Comparison of ENCODE assay signal across 8 mouse cellular contexts in the genomic region with DNA sequence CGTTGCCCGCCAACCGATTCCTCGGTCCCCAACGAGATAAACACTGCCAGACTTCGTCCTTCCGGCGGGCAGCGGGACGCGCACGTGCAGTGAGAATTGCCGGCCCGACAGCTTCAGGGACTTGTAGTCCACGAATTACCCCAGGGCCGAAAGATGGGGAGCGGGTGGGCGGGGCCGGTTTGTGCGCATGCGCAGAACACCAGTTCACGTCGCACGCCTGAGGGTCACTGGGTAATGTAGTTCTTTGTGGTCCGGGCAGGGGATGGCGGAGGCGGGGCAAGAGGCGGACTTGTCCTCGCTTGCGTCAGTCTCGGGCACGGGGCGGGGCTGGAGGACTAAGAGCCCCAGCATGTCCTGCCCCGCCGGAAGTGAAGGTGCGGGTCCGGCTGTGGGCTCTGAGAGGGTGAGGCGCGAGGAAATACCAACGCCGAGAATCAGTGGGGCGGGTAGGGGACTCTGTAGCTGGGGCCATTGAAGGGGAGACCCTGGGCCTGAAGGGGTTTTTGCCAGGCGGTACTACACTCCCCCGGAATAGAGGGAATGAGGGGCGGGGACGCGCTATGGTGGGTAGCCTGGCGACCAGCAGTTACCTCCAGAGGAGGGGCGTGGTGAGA. TPM values are rescaled to one million over a fixed set of nuclear protein-coding genes. Genes with fewer than 3 reads are reported as not detected.
DNase-seq lines count a peak whose midpoint lies in the region; ATAC-seq lines count a peak whose summit lies in the region.

TSS of gene Klhdc3 (minus strand) at position 155 of the 614 bp plus-strand sequence.

- peak within 1 kb of the TSS; percentile 86 for H3K27ac ChIP-seq in hindbrain, embryonic 11.5 days (ENCODE audit: low read depth, low read length)

- peak within 1 kb of the TSS; percentile 67 for H3K9ac ChIP-seq in hindbrain, embryonic 11.5 days (ENCODE audit: low read depth, low read length)

- peaks cover 17% of the 10 kb centered on the region for H3K36me3 ChIP-seq in hindbrain, embryonic 11.5 days (ENCODE audit: control insufficient read depth, insufficient read depth, low read length)

- WGBS in hindbrain, embryonic 11.5 days, result 1% methylated on average over 46 of the region's 49 CpGs

- peaks cover 9% of the 10 kb centered on the region; the same call in 1 of the 2 replicates for H3K4me1 ChIP-seq in hindbrain, embryonic 11.5 days (replicated peaks; ENCODE audit: control insufficient read depth, insufficient read depth, low read length)

- H3K4me3 ChIP-seq in hindbrain, embryonic 11.5 days (ENCODE audit: low read depth, low read length), result peak within 1 kb of the TSS; percentile 89

- DNase-seq in Muller cell, postnatal 12 days (ENCODE audit: inconsistent ontology term), result peak; percentile 100
- peak; percentile 99 for DNase-seq in cerebellum, adult 9-11 months
- peak; percentile 95 to 97 for DNase-seq in frontal cortex, adult 2 months (ENCODE audit: extremely low spot score in 1 of 2, low spot score in 1 of 2)
- DNase-seq in hindbrain, embryonic 11.5 days (ENCODE audit: low spot score), result peak; percentile 99
- peak; percentile 96 to 97 for DNase-seq in layer of hippocampus, postnatal 10 days (ENCODE audit: low spot score in 2 of 2)
- DNase-seq in lung, postnatal 10 days, result peak; percentile 99
- DNase-seq in ovary, postnatal 36 days (ENCODE audit: low spot score), result peak; percentile 97
- DNase-seq in thymus, postnatal 25 days, result peak; percentile 96

- H3K9me3 ChIP-seq in hindbrain, embryonic 11.5 days (ENCODE audit: control insufficient read depth, low read length), result no peaks in the 10 kb centered on the region

- no peaks in the 10 kb centered on the region for H3K27me3 ChIP-seq in hindbrain, embryonic 11.5 days (ENCODE audit: control insufficient read depth, insufficient read depth, low read length)

- peak within 1 kb of the TSS; percentile 88 for H3K4me2 ChIP-seq in hindbrain, embryonic 11.5 days (replicated peaks; ENCODE audit: low read depth, low read length)

- ATAC-seq in hindbrain, embryonic 11.5 days (ENCODE audit: low FRiP score), result peak; percentile 98

RNA-seq across cellular contexts. Expression of gene Klhdc3, which starts in this region (rescaled TPM):
- 189 and 198 TPM in 2 replicates for polyA plus RNA-seq in frontal cortex, adult 2 months (2012; rRNA removed)
- 101 and 122 TPM in 2 replicates for polyA plus RNA-seq in hindbrain, embryonic 11.5 days (2014; fragmentation: Nextera tagmentation; extraction: Ambion mirVana)
- 100 to 1,000 TPM; 153 to 160 TPM for total RNA-seq in layer of hippocampus, postnatal 10 days (2021)

Comparison
In these comparisons a context has a peak if more than half of its experiments do, and no peak if none do; other contexts are left out.
1. Peak in every context shown above with its lines: DNase-seq, ATAC-seq, H3K4me3 ChIP-seq and H3K27ac ChIP-seq.